In genomic region chr11:113683957-113684706, GRCm38 (mm10) we compare ENCODE assay signal across 8 mouse cellular contexts. TPM values are rescaled to one million over a fixed set of nuclear protein-coding genes. Genes with fewer than 3 reads are reported as not detected.
DNase-seq lines count a peak whose midpoint lies in the region; ATAC-seq and TF ChIP-seq lines count a peak whose summit lies in the region.

TSS of gene Fam104a (minus strand) at chr11:113684155.
TSS of gene D11Wsu47e (plus strand) at chr11:113684412.

- peak; percentile 93 for ATAC-seq in embryonic facial prominence, embryonic 15.5 days (ENCODE audit: insufficient number of reproducible peaks, low FRiP score, low TSS enrichment, low read depth)
- ATAC-seq in kidney, embryonic 14.5 days (ENCODE audit: low FRiP score, low TSS enrichment) = peak; percentile 94
- peak; percentile 91 for ATAC-seq in limb, embryonic 15.5 days (ENCODE audit: insufficient number of reproducible peaks, low FRiP score, low TSS enrichment, low read depth)

- peak within 1 kb of the TSS; percentile 98 for H3K27ac ChIP-seq in bone marrow, adult 2 months (ENCODE audit: control insufficient read depth, insufficient read depth, low read depth, low read length, poor library complexity)
- H3K27ac ChIP-seq in embryonic facial prominence, embryonic 15.5 days (replicated peaks) = peak within 1 kb of the TSS; percentile 97
- H3K27ac ChIP-seq in kidney, embryonic 14.5 days (ENCODE audit: low read depth, low read length) = peak within 1 kb of the TSS; percentile 98
- peak within 1 kb of the TSS; percentile 96 for H3K27ac ChIP-seq in limb, embryonic 15.5 days

- H3K4me3 ChIP-seq in bone marrow, adult 2 months (replicated peaks; ENCODE audit: control insufficient read depth, low read depth, low read length) = peak within 1 kb of the TSS; percentile 93
- H3K4me3 ChIP-seq in embryonic facial prominence, embryonic 15.5 days (replicated peaks) = peak within 1 kb of the TSS; percentile 96
- H3K4me3 ChIP-seq in kidney, embryonic 14.5 days (ENCODE audit: low read length) = peak within 1 kb of the TSS; percentile 96
- H3K4me3 ChIP-seq in limb, embryonic 15.5 days = peak within 1 kb of the TSS; percentile 96

- H3K9ac ChIP-seq in embryonic facial prominence, embryonic 15.5 days = peak within 1 kb of the TSS; percentile 81
- H3K9ac ChIP-seq in kidney, embryonic 14.5 days (ENCODE audit: low read depth, low read length) = peak within 1 kb of the TSS; percentile 94
- peak within 1 kb of the TSS; percentile 96 for H3K9ac ChIP-seq in limb, embryonic 15.5 days

- DNase-seq in 416B (ENCODE audit: low read depth) = peak; percentile 96
- peak; percentile 96 to 97 for DNase-seq in heart, adult 9 months (ENCODE audit: low spot score in 2 of 2)
- DNase-seq in monocyte, adult 2 months (ENCODE audit: low read depth in 1 of 2, low spot score in 2 of 2) = peak; percentile 83 to 93
- peak; percentile 96 to 97 for DNase-seq in spleen, postnatal 36 days (ENCODE audit: low spot score in 2 of 2)

- under 1% methylated on average over 62 of the region's 73 CpGs for WGBS in bone marrow, adult 2 months
- under 1% methylated on average over 70 of the region's 73 CpGs for WGBS in embryonic facial prominence, embryonic 15.5 days
- WGBS in kidney, embryonic 14.5 days = under 1% methylated on average over 65 of the region's 73 CpGs
- under 1% methylated on average over 57 of the region's 73 CpGs for WGBS in limb, embryonic 15.5 days

- no peaks in the 10 kb centered on the region for H3K27me3 ChIP-seq in embryonic facial prominence, embryonic 15.5 days
- H3K27me3 ChIP-seq in kidney, embryonic 14.5 days (ENCODE audit: control insufficient read depth, insufficient read depth, low read length) = no peaks in the 10 kb centered on the region
- H3K27me3 ChIP-seq in limb, embryonic 15.5 days = no peaks in the 10 kb centered on the region

- no peak for TF ChIP-seq CTCF in bone marrow, adult 2 months (IDR thresholded peaks at IDR 0.05; ENCODE audit: control insufficient read depth, insufficient read depth, low read length)

- peaks cover 16% of the 10 kb centered on the region for H3K36me3 ChIP-seq in embryonic facial prominence, embryonic 15.5 days
- peaks cover 16% of the 10 kb centered on the region for H3K36me3 ChIP-seq in kidney, embryonic 14.5 days (ENCODE audit: control insufficient read depth, insufficient read depth, low read length)
- peaks cover 17% of the 10 kb centered on the region for H3K36me3 ChIP-seq in limb, embryonic 15.5 days

- H3K9me3 ChIP-seq in embryonic facial prominence, embryonic 15.5 days (replicated peaks) = no peaks in the 10 kb centered on the region
- no peaks in the 10 kb centered on the region for H3K9me3 ChIP-seq in kidney, embryonic 14.5 days (ENCODE audit: control insufficient read depth, low read length)
- no peaks in the 10 kb centered on the region for H3K9me3 ChIP-seq in limb, embryonic 15.5 days

- H3K4me1 ChIP-seq in bone marrow, adult 2 months (ENCODE audit: control insufficient read depth, insufficient read depth, low read length) = no peaks in the 10 kb centered on the region; the same call in 1 of the 2 replicates
- peaks cover 28% of the 10 kb centered on the region for H3K4me1 ChIP-seq in embryonic facial prominence, embryonic 15.5 days
- peaks cover 36% of the 10 kb centered on the region for H3K4me1 ChIP-seq in kidney, embryonic 14.5 days (ENCODE audit: control insufficient read depth, insufficient read depth, low read length)
- H3K4me1 ChIP-seq in limb, embryonic 15.5 days = peaks cover 28% of the 10 kb centered on the region

- peak; percentile 80; the same call in 1 of the 2 replicates for TF ChIP-seq POLR2A in bone marrow, adult 2 months (IDR thresholded peaks at IDR 0.05; ENCODE audit: borderline replicate concordance, control insufficient read depth, low read depth, low read length)

- H3K4me2 ChIP-seq in embryonic facial prominence, embryonic 15.5 days (replicated peaks) = peak within 1 kb of the TSS; percentile 87
- peak within 1 kb of the TSS; percentile 83 for H3K4me2 ChIP-seq in kidney, embryonic 14.5 days (replicated peaks; ENCODE audit: low read depth, low read length)
- peak within 1 kb of the TSS; percentile 74 for H3K4me2 ChIP-seq in limb, embryonic 15.5 days

RNA-seq across cellular contexts. Expression of gene Fam104a, which starts in this region (rescaled TPM):
- 26.2 and 35.2 TPM in 2 replicates for polyA plus RNA-seq in bone marrow, adult 2 months (2011; ENCODE audit: insufficient read depth, insufficient read length, low replicate concordance, missing spikeins)
- polyA plus RNA-seq in embryonic facial prominence, embryonic 15.5 days (2015; fragmentation: Nextera tagmentation; extraction: Ambion mirVana) = 48.6 and 49.5 TPM in 2 replicates
- 49.7 and 49.8 TPM in 2 replicates for polyA plus RNA-seq in kidney, embryonic 14.5 days (2014; fragmentation: Nextera tagmentation; extraction: Ambion mirVana)
- 45.6 and 46.0 TPM in 2 replicates for polyA plus RNA-seq in limb, embryonic 15.5 days (2015; fragmentation: Nextera tagmentation; extraction: Ambion mirVana)

RNA-seq across cellular contexts. Expression of gene D11Wsu47e, which starts in this region (rescaled TPM):
- polyA plus RNA-seq in bone marrow, adult 2 months (2011; ENCODE audit: insufficient read depth, insufficient read length, low replicate concordance, missing spikeins) = 8.0 and 8.4 TPM in 2 replicates
- 19.2 and 19.6 TPM in 2 replicates for polyA plus RNA-seq in embryonic facial prominence, embryonic 15.5 days (2015; fragmentation: Nextera tagmentation; extraction: Ambion mirVana)
- polyA plus RNA-seq in kidney, embryonic 14.5 days (2014; fragmentation: Nextera tagmentation; extraction: Ambion mirVana) = 20.5 and 29.7 TPM in 2 replicates
- 19.2 and 21.5 TPM in 2 replicates for polyA plus RNA-seq in limb, embryonic 15.5 days (2015; fragmentation: Nextera tagmentation; extraction: Ambion mirVana)

Comparison
In these comparisons a context has a peak if more than half of its experiments do, and no peak if none do; other contexts are left out.
1. Peak in every context shown above with its lines: DNase-seq, ATAC-seq, H3K4me3 ChIP-seq and H3K27ac ChIP-seq.